Mouse (Mus musculus): ENCODE results near the gene Nphs2. TPM values are rescaled to one million over a fixed set of nuclear protein-coding genes. Genes with fewer than 3 reads are reported as not detected.

Nphs2 gene
- polyA plus RNA-seq, 1 experiment from 2014 or later: 0.23 TPM

Other genes starting within 250 kb of the Nphs2 start
- gene Fam163a, start 105.7 kb upstream of the Nphs2 start, polyA plus RNA-seq (2016; fragmentation: Nextera tagmentation; extraction: Ambion mirVana): 2.7 and 3.7 TPM in 2 replicates
- 0.14 and 1.0 TPM in 2 replicates for gene Tdrd5, start 7.1 kb upstream of the Nphs2 start, polyA plus RNA-seq (2016; fragmentation: Nextera tagmentation; extraction: Ambion mirVana)
- gene Gm2000, start 55.3 kb downstream of the Nphs2 start, polyA plus RNA-seq (2016; fragmentation: Nextera tagmentation; extraction: Ambion mirVana): 688 and 695 TPM in 2 replicates
- gene Axdnd1, start 110.4 kb downstream of the Nphs2 start, polyA plus RNA-seq (2016; fragmentation: Nextera tagmentation; extraction: Ambion mirVana): 0.19 TPM in 1 of 2 replicates, not detected in the other
- gene Soat1, start 163.6 kb downstream of the Nphs2 start, polyA plus RNA-seq (2016; fragmentation: Nextera tagmentation; extraction: Ambion mirVana): 17.6 and 19.6 TPM in 2 replicates
- gene Gm10031, start 213.3 kb downstream of the Nphs2 start, polyA plus RNA-seq (2016; fragmentation: Nextera tagmentation; extraction: Ambion mirVana): 0.40 and 0.97 TPM in 2 replicates
- gene Abl2, start 248.1 kb downstream of the Nphs2 start, polyA plus RNA-seq (2016; fragmentation: Nextera tagmentation; extraction: Ambion mirVana): 6.6 and 7.2 TPM in 2 replicates

Measured in forebrain, embryonic 12.5 days (tissue).